Mouse (Mus musculus) midbrain, embryonic 10.5 days (tissue): ENCODE results near the gene March6. TPM values are rescaled to one million over a fixed set of nuclear protein-coding genes. Genes with fewer than 3 reads are reported as not detected.

Experiments used
- DNase-seq: peaks from one replicate; pipeline ENCODE4 v3.0.0-alpha.2; 2017; ENCODE audit warnings: low spot score
- H3K27ac ChIP-seq: fragments of 300-500 bp; sonication (generic); replicated peaks from 2 replicates; pipeline ENCODE4 v1.5.1; 2016; ENCODE audit warnings: mild to moderate bottlenecking
- H3K27me3 ChIP-seq: fragments of 300-500 bp; sonication (generic); 2 replicates; pipeline ENCODE4 v1.6.1; 2016; ENCODE audit warnings: low read depth, mild to moderate bottlenecking; ENCODE audit not compliant: poor library complexity, severe bottlenecking
- H3K36me3 ChIP-seq: fragments of 300-500 bp; sonication (generic); 2 replicates; pipeline ENCODE4 v1.6.1; 2016; ENCODE audit warnings: mild to moderate bottlenecking, moderate library complexity
- H3K4me1 ChIP-seq: fragments of 300-500 bp; sonication (generic); 2 replicates; pipeline ENCODE4 v1.6.1; 2016
- H3K4me3 ChIP-seq: fragments of 300-500 bp; sonication (generic); 2 replicates; pipeline ENCODE4 v1.5.1; 2016; ENCODE audit warnings: mild to moderate bottlenecking, moderate library complexity
- H3K9me3 ChIP-seq: fragments of 300-500 bp; sonication (generic); replicated peaks from 2 replicates; pipeline ENCODE4 v1.6.1; 2016; ENCODE audit warnings: mild to moderate bottlenecking
- WGBS: fragments of 180-500 bp; shearing (Covaris S2); methylation state at CpG from one replicate; pipeline ENCODE4 v1.1.7; 2016; 5-methylcytosine and 5-hydroxymethylcytosine counted together
- polyA plus RNA-seq: library from polyadenylated mRNA; unstranded; fragments of >200 nt; fragmentation: Nextera tagmentation; extraction: Ambion mirVana; gene quantifications from 2 replicates; pipeline ENCODE4 v1.2.1, GENCODE M21; 2016

March6 gene
- polyA plus RNA-seq, 1 experiment from 2014 or later: 37.3 TPM

DNA sequence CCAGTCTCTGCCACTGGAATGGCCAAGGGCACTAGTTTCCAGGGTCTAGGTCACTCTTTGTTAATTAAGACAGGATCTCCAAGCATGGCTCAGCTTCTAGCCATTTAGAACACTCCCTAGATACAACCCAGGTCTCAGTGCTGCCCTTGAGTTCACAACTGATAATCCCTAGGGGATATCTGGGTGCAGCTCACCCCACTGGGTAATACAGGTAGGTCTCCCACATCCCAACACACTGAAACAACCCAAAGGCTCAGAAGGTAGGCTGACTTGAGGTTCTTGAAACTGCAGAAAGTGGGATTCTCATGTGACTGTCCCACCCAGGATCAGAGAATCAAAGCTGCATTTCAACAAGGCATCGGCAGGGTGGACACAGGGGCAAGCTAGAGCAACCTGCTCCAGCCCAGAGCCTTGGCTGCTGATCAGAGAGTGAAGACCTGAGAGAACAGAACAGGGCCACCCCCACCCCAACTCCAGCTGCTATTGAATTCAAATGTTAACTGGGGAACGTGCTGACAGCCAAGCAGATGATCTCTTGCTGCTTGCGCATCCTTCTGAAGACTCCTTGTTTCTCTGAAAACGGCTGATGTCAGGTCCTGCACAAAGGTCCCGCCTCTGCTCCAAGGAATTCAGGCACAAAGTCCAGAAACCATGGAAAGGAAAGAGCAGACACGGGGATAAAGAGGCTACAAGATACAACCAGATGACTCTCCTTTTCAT, 116.5 kb downstream of the March6 start:
- Histone ChIP-seq H3K36me3 (no peaks in the 10 kb centered on the region), H3K4me3 (no peak overlapping the region), H3K4me1 (peaks cover 21% of the 10 kb centered on the region), H3K9me3 (no peaks in the 10 kb centered on the region), H3K27me3 (no peaks in the 10 kb centered on the region), H3K27ac (peak overlapping the region; percentile 23; the same call in 1 of the 2 replicates)
- DNase-seq: no peak
- WGBS: 61% methylated on average over 6 of the region's 6 CpGs

DNA sequence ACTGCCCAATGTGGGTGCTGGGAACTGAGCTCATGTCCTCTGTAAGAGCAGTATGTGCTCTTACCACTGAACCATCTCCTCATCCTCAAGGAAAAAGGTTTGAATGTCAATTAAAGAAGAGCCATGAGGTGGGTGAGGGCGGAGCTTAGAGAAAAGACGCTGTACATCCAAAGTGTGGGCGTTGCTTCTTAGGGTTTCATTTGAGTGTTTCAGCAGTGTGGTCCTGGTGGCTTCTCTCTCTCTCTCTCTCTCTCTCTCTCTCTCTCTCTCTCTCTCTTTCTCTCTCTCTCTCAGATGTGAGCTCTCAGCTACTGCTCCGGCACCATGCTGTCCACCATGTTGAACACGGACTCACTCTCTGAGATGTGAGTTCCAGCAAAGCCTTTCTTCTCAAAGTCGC, 117.2 kb downstream of the March6 start:
- peaks cover 21% of the 10 kb centered on the region for H3K4me1 ChIP-seq
- no peaks in the 10 kb centered on the region for H3K27me3 ChIP-seq
- no peaks in the 10 kb centered on the region for H3K36me3 ChIP-seq
- no peak overlapping the region for H3K4me3 ChIP-seq
- no peak for DNase-seq
- 83% methylated on average over 6 of the region's 6 CpGs for WGBS
- H3K27ac ChIP-seq: no peak overlapping the region
- no peaks in the 10 kb centered on the region for H3K9me3 ChIP-seq

DNA sequence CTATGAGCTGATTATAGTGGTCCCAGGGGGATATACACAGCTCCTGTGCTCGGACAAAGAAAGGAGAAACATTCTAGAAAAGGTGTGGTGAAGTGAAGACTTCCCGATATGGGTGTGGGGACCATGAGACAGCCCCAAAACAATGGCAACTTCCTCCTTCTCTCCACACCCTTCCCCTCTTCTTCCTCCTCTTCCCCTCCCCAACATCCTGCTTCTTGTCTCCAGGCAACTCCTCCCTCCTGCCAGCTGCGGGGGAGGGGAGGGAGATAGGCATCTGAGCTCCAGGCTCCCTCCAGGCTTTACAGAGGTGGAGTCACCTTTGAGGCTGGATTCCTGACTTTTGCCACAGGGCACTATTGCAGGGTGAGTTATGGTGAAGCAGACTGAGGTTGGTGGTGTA, 117.9 kb downstream of the March6 start:
- H3K9me3 ChIP-seq: no peaks in the 10 kb centered on the region
- no peak for DNase-seq
- no peaks in the 10 kb centered on the region for H3K36me3 ChIP-seq
- no peak overlapping the region for H3K27ac ChIP-seq
- H3K27me3 ChIP-seq: no peaks in the 10 kb centered on the region
- H3K4me3 ChIP-seq: no peak overlapping the region
- H3K4me1 ChIP-seq: peaks cover 21% of the 10 kb centered on the region
- WGBS: 55% methylated on average over 3 of the region's 3 CpGs

DNA sequence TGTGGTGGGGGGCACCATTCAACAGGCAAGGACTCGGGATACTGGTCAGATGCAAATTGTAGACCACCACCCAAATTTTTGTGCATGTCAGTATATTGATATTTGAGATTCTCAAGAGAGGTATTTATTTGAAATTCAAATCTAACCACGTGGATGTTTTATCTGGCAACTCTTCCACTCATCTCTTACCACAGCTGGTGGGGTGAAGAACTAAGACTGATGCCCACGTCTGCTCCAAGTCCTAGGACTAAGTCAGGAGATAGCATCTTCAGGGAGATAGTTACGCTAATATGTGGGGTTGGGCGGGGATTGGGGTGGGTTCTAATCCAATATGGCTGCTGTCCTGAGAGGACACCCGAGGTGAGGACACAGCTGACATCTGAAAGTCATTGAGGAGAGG, 118.4 kb downstream of the March6 start:
- H3K9me3 ChIP-seq: no peaks in the 10 kb centered on the region
- H3K4me1 ChIP-seq: peaks cover 21% of the 10 kb centered on the region
- no peak overlapping the region for H3K4me3 ChIP-seq
- 84% methylated on average over 6 of the region's 6 CpGs for WGBS
- no peaks in the 10 kb centered on the region for H3K27me3 ChIP-seq
- no peak for DNase-seq
- no peak overlapping the region for H3K27ac ChIP-seq
- H3K36me3 ChIP-seq: no peaks in the 10 kb centered on the region

DNA sequence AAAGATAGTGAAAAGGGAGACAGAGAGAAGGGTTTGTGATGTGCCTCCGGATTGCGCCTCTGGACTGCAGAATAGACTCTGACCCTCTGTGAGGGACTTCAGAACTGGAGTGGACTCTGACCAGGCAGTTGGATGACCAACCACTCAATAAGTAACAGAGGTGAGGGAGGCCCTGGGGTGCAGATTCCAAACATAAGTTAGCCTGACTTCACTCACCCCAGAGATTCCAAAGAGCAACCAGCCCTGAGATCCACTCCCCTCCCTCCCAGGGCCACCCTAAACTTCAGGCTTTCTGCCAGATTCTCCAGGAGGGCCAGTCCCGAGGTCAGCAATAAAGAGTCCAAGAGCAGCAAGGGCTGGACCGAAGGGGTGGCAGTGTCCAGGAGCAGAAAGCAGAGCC, 123.4 kb downstream of the March6 start:
- WGBS: 91% methylated on average over 4 of the region's 4 CpGs
- no peak for DNase-seq

DNA sequence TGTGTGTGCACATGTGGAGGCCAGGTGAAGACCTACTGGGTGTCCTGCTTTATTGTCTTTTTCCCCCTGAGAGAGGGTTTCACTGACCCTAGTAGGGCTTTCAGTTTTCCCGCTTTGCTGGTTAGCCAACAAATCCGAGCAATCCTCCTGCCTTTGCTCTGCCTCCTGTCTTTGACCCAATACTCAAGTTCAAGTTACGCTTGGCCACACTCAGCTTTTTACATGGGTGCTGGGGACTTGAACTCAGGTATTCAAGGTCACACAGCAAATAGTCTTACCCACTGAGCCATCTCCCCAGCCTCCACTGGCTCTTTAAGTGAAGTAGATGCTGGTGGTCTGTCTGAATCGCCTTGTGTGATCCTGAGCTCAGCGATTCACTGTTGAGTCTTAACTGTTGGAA, 124.0 kb downstream of the March6 start:
- Histone ChIP-seq H3K27me3 (no peaks in the 10 kb centered on the region), H3K9me3 (no peaks in the 10 kb centered on the region), H3K4me1 (peaks cover 18% of the 10 kb centered on the region), H3K36me3 (no peaks in the 10 kb centered on the region), H3K27ac (no peak overlapping the region), H3K4me3 (no peak overlapping the region)
- WGBS: 84% methylated on average over 5 of the region's 5 CpGs
- DNase-seq: no peak

More for the DNA sequence above, 123.4 kb downstream of the March6 start:
- H3K36me3 ChIP-seq: no peaks in the 10 kb centered on the region
- no peaks in the 10 kb centered on the region for H3K9me3 ChIP-seq
- no peak overlapping the region for H3K27ac ChIP-seq
- peaks cover 13% of the 10 kb centered on the region for H3K4me1 ChIP-seq
- no peak overlapping the region for H3K4me3 ChIP-seq
- no peaks in the 10 kb centered on the region for H3K27me3 ChIP-seq

Other genes starting within 250 kb of the March6 start
- gene Ankrd33b, start 163.3 kb downstream of the March6 start, polyA plus RNA-seq: 0.56 and 0.77 TPM in 2 replicates
- gene Ropn1l, start 77.3 kb downstream of the March6 start, polyA plus RNA-seq: 3.0 and 3.4 TPM in 2 replicates
- 1.3 and 1.6 TPM in 2 replicates for gene Cmbl, start 34.3 kb upstream of the March6 start, polyA plus RNA-seq
- 728 and 772 TPM in 2 replicates for gene Cct5, start 70.8 kb upstream of the March6 start, polyA plus RNA-seq
- 14.7 and 18.0 TPM in 2 replicates for gene Fam173b, start 70.8 kb upstream of the March6 start, polyA plus RNA-seq